Mouse (Mus musculus) layer of hippocampus, postnatal 14 days (tissue): ENCODE measurements at regions not wholly inside any gene's neighbourhood (a gene's known extent, or its start where the extent isn't known, plus 50 kb on each side); places are given as distances from the start of the nearest gene placed in this dataset.

Source experiments
- DNase-seq, 2 experiments: peaks; one replicate each; pipeline ENCODE4 v3.0.0; 2021 to 2022; ENCODE audit warnings: low spot score in 2 of 2, mixed read lengths in 1 of 2

DNA sequence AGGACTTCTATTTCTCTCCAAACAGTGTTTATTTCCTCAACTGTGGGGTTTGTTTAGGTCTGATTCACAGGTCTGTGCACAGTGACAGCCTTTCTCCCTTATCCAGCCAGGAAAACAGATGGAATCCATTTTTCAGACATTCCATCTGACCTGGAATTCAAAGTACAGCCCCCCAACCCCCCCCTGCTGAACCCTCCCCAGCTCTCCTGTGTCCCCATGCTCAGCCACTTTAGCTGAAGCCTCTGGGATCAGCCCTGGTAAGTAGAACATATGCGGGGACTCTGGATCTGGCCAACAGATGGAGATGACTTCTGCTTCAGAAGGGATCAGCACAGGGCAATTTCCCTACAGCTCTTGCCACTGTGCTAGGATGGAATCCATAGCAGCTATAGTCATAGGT, 674.2 kb downstream of the Fat4 start:
- DNase-seq = no peak

DNA sequence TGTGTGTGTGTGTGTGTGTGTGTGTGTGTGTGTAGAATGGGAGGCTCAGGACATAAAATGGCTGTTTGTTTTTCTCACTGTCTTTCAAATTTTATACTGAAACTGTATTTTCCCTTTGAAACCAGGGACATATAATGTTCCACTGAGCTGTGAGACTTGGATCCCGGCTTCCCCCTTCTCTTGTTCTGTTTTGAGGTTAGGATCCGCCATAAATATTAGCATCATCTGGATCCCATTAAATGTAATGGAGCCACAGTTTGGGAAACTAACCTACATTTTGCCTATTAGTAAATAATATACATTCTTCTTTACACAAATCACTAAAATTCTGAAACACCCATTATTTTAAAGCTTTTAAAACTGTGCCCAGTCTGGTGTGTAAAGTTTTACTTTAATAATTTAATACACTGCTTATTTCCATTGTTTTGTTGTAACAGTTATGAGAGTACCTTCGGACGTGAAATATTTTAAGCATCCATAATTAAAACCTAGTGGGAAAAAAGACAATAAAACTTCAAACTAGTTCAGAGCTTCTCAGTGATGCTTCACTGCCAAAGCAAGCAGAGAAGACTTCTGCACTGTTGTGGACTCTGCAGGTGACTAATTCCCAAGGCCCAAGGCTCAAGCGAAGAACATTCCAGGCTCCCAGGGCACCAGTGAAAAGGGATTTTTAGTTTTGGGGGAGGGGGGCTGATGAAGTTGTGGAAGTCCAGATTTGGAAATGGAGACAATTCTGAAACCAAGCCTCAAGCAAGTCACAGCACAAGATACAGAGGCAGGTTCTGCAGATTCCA, 684.9 kb downstream of the Fat4 start:
- no peak for DNase-seq

DNA sequence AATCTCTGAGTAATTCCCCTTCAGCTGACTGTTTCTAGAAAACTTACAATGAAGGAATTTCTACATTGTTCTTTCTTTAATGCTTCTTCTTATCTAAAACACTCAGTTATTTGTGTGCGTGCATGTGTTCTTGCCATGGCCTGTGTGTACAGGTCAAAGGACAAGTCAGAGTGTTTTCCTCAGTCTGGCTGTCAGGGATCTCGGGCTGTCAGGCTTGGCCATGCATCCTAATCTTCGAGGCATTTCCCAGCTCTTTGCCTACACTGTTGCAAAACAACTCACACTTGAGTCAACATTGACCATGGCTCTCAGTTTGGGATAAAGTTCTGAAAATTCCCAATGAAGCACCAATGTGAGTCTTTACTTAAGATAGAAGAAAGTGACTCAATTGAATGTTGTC, 688.5 kb downstream of the Fat4 start:
- DNase-seq = no peak

DNA sequence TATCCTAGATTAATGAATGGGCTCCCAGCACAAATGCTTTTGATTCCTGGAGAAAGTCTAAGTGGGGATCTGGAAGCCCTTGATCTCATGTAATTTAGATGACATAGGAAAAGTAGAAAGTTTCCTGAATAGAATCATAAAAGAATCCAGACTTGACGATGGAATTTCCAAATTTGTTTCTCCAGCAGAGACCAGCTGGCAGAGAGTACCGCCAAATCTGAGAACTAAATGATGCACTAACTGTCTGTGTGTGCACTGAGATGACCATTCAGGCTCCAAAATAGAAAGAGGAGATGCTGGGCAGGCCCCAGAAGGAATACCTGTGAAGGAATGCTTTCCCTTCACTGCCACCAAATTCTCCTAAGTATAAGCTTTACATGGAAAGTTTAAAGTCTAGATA, 704.6 kb downstream of the Fat4 start:
- peak in 1 of 2 experiments; percentile 19 for DNase-seq

DNA sequence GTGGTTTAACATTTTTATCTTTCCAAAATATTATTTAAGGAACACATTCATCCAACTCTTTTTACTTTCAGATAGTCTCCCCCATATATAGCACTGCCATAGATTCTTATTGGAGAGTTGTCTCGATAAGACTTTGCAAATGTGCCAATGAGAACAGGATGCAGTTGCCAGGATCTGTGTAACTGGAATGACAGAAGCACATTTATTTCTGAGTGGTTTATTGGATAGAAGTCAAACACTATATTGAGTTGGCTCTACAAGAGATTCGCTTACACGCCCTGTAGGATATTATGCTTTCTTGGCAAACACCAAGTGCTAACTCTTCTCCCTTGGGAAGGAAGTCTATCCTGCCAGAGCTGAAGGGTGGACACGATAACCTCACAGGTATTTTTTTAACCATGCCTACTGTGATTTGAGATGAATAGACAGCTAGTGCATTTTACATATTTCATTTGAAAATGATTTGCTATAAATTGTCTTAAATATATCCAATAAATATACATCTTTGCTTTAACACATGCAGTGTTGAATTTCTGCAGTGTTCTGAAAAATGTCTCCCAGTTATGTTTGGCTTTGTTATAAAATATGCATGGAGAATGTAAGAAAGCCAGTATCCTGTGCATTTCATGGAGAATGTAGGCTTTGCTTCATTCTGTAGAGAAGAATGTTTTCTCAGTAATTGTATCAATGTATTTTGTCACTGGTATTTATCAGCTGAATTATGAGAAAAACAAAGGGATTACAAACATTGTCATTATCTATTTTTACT, 705.8 kb downstream of the Fat4 start:
- no peak for DNase-seq

DNA sequence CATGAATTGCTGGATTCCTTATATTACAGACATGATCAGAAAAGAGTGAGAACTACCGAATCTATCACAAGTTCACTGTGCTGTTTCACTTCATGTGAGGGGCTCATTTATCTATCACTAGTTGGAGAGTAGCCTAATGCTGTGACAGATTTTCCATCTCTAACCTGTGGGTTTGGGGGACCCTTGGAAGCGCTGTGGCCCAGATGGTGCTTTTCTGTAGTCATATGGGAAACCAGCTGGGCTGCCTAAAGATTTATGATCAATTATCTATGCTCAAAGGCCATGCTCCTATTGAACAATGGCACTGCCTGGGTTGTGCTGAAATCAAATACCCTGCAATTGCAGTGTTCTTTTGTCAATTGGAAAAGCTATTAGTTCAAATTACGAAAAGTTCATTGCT, 723.2 kb downstream of the Fat4 start:
- peak; percentile 21 to 84 for DNase-seq

- DNase-seq = no peak
Observed at GRCm38 (mm10) chr3:39612408-39612807, 725.7 kb downstream of the Fat4 start.

DNA sequence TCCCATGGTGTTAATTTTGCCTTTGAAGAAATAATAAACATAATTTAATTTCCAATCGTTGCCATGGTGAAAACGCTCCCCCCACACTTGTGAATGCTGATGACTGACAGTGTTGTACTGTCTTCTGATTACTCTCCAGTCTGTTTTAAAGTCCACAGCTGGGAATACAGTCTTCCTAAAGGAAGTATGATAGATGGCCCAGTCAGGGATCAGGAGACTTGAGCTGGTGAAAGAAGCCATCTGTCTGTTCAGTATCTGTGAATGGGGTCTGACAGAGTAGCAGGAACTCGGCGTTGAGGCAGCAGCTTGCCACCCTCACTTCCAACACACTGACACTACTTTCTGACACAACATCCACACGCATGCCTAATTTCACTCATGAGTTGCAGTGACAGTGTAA, 751.2 kb downstream of the Fat4 start:
- peak in 1 of 2 experiments; percentile 24 for DNase-seq

GRCm38 (mm10) chr3:39643194-39643593, 756.5 kb downstream of the Fat4 start:
- DNase-seq = peak in 1 of 2 experiments; percentile 27

GRCm38 (mm10) chr3:39666817-39667216, 780.1 kb downstream of the Fat4 start:
- no peak for DNase-seq

GRCm38 (mm10) chr3:39669145-39669544, 782.4 kb downstream of the Fat4 start:
- no peak for DNase-seq

GRCm38 (mm10) chr3:39673997-39674396, 787.3 kb downstream of the Fat4 start:
- no peak for DNase-seq

DNA sequence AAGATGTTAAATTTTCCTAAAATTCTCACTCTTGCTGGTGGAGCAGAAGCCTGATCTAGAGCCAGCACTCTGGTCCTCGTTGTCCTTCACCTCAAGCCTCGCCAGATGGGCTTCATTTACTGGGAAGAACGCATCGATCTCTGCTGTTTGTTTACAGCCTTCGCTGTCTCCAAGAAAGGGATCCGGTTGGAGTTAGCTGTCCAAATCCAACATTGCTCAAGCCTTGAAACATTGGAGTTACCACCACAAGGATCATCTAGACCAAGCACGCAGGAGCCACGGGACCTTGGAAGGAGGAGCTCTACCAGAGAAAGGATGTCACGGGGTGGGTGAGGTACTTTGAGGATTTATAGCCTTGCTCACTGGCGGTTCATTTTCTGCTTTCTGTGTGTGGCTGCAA, 788.2 kb downstream of the Fat4 start:
- no peak for DNase-seq

DNA sequence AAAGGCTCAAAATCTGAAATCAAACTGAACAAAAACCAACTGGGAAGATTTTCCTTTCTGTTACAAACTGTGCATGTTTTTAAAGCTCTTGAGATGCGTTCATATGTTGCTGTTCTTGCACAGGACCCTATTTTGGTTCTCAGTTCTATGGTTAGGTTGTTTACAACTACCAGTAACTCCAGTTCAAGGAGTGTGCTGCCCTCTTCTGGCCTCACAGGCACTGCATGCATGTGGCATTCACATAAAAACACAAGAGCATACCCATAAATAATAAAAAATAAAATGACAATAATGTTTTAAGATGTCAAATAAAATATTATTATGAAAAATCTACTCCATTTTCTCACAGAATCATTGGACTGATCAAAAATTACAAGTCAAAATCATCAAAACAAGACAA, 818.9 kb downstream of the Fat4 start:
- DNase-seq = no peak

- no peak for DNase-seq
Observed at GRCm38 (mm10) chr3:39712795-39713709, 818.0 kb upstream of the Intu start.

GRCm38 (mm10) chr3:39714056-39714592, 817.0 kb upstream of the Intu start:
- no peak for DNase-seq

- no peak for DNase-seq
Observed at GRCm38 (mm10) chr3:39718946-39719545, 812.0 kb upstream of the Intu start.

GRCm38 (mm10) chr3:39725755-39726154, 805.3 kb upstream of the Intu start:
- DNase-seq = no peak

DNA sequence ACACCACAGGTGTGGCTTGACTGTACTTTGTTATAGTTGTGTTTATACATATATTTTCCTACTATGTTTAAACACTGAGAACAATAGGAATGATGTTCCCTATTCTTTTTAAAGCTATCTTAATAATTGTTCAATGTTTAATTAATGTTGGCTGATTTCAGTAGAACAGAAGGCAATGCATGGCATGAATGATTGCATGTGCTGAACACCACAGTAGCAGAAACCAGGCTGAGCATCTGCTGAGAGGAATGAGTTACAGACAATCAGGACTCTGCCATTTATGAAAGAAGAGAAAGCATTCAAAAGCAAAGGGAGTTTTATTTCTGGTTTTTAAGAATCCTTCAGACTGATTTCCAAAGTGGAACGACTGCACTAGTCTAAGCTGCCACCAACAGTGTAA, 794.4 kb upstream of the Intu start:
- DNase-seq = peak; percentile 22 to 77

GRCm38 (mm10) chr3:39745947-39746346, 785.1 kb upstream of the Intu start:
- DNase-seq = peak; percentile 55 to 88
